Mouse (Mus musculus) retina, adult 2 months (tissue): ENCODE results near the gene Dohh.

Experiments
- DNase-seq: peaks from one replicate; pipeline ENCODE4 v3.0.0-alpha.2; 2012; ENCODE audit warnings: low read depth, low spot score

Dohh gene

DNA sequence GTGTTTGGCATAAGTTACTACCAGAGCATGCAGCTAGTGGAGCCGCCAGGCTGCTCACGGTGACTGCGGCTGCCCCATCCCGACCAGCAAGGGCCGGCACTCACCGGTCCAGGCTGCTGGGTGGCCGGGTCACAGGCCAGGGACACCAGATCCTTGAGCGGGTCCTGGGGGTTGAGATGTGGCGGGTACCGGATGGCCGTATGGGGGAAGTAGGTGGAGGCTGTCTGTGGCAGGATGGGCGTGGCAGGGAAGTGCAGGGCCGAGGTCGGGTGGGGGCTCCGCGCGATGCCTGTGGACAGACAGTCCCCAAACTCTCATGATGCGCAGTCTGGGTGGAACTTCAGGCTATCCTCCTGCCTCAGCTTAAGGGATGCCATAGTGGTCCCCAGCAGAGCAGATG, 20.5 kb downstream of the Dohh start:
- no peak for DNase-seq

DNA sequence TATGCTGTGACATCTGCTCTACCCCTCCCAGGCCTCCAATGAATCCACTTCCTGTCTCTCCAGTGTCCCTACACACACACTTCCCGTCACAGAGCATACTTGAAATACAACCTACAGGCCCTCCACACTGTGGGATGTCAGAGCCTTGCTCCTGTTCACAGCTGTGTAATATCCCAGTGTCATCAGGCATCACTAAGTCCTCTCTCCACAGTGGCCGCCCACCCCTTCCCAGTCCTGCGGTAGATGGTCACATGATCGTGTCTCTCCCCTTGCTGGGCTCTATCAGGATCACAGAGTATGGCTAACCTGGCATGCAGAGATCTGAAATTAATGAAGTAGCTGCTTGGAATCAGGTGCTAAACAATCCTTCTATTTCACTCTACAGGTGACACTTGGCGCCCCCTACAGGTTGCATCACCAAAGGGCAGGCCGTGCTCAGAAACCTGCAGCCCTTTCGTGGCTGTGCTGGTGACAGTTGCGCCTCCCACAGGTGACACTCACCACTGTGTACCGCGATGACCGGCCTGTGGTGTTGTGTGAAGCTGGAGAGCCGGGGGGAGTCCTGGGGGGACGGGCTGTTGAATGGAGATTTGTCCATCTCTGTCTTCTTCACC, 21.5 kb downstream of the Dohh start:
- peak; percentile 58 for DNase-seq

GRCm38 (mm10) chr10:81406504-81407440, 22.5 kb downstream of the Dohh start:
- DNase-seq: peak; percentile 82

DNA sequence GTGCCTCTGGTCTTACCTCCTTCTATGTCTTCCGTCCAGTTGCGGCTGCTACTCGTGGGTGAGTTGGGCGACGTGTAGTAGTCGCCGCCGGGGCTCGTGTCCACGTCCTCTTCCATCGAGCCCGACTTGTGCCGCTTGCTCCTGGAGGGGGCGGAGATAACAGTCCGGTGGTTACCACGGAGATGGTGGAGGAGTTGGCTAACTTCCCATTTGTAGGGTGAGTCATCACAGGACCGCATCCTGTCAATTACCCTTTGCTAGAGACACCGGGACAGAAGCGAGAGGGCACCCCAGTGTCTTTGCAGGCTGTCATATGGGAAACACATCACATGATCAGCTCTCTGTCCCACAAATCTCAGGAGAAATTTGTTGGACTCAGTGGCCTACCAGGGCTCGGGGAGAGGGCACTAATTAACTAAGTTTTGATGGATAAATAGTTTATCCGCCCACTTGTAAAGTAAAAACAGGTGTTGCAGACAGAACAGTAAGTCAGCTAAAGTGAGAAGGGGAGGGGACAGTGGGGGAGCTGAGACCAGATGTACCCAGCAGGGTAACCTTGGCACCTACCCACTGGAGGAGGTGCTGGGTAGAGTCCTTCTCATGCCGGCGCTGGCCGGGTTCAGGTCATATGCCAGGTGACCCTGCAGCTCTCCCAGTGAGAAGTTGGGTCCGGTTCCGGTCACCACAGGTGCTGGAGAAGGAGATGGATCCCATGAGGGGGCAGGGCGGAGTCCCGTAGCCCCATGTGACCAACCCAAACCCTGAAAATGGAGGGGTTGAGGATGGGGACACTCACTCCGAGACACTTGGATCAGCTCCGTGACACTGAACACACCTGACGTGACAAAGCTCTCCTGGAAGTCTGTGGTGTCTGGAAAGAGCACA, 23.6 kb downstream of the Dohh start:
- peak; percentile 65 for DNase-seq

DNA sequence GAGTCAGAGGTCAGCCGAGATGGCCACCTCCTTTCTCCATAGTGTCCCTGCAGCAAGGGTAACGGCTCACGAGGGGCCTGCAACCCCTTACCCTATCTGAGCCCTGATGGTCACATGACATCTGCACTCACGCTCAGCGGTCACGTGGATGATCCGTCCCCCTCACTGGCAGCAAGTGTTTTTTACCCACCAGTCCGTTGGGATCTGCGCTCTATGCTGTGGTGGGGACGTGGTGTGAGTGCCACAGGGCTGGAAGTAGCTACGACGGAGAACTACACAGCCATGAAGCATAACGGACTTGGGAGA, 24.1 kb downstream of the Dohh start:
- DNase-seq: no peak

- DNase-seq: no peak
Measured at GRCm38 (mm10) chr10:81408871-81409291, 24.7 kb downstream of the Dohh start.

GRCm38 (mm10) chr10:81409330-81409729, 25.1 kb downstream of the Dohh start:
- DNase-seq: no peak

- DNase-seq: no peak
Measured at GRCm38 (mm10) chr10:81410350-81410749, 26.1 kb downstream of the Dohh start.

DNA sequence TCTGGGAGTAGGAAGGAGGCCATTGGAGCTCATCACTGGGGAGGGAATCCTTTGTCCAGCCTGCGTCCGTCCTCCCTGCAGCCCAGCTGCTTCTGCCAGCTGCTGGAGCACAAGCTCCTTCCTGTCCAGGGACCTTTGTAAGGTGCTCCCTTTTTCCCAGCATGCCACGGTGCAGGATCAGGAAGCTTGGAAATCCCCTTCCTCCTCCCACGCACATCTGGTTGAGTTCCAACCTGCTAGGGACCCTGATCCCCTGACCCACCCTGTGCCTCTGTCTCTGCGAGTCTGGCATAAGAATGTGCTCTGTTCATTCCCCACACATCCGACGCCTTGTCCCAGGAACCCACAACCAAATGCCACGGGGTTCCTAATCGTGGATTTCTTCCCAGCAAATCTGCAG, 26.8 kb downstream of the Dohh start:
- DNase-seq: no peak

GRCm38 (mm10) chr10:81411471-81412400, 27.5 kb downstream of the Dohh start:
- DNase-seq: peak; percentile 56

DNA sequence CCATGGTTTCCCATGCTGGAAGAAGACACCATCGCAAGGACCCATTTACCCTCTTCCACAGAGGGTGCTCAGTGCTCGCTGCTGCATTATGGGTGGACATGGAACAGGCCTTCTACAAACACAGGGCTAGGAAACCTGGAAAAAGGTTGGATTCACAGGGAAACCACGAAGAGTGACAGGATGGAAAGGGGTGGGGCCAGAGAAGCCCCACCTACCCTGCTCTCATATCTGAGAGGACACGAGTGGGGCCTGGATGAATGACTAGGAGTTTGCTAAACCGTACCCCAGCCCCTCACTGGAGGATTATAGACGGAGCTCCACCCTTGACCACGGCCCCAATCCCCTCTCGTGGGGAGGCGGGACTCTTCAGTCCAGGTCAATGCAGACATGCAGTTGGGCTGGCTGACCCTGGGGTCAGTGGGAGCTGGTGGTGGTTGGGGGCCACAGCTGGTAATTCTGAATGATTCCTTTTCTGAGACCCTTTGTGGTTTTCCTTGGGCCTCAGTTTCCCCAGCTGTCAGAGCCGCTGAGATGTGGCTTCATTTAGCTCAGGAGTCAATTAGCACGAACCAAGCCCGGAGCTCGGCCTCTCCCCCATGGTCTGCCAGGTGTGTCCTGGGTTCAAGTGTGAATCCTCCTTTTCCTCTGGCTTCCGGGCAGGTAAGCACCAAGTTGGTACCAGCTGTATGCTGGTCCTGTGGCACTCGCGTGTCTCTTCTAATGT, 28.5 kb downstream of the Dohh start:
- DNase-seq: no peak

GRCm38 (mm10) chr10:81413310-81414261, 29.4 kb downstream of the Dohh start:
- peak; percentile 81 for DNase-seq

- DNase-seq: no peak
Measured at GRCm38 (mm10) chr10:81414682-81415081, 30.5 kb downstream of the Dohh start.

- no peak for DNase-seq
Measured at GRCm38 (mm10) chr10:81415146-81415545, 30.9 kb downstream of the Dohh start.

- DNase-seq: no peak
Measured at GRCm38 (mm10) chr10:81415549-81416310, 31.5 kb downstream of the Dohh start.

GRCm38 (mm10) chr10:81416581-81417226, 32.5 kb downstream of the Dohh start:
- DNase-seq: peak; percentile 59

GRCm38 (mm10) chr10:81417227-81418215, 33.3 kb downstream of the Dohh start:
- DNase-seq: no peak
